Mouse (Mus musculus) central nervous system, embryonic 11.5 days (tissue): ENCODE results near the gene Rad52. TPM values are rescaled to one million over a fixed set of nuclear protein-coding genes. Genes with fewer than 3 reads are reported as not detected.

Source experiments
- polyA plus RNA-seq: library from polyadenylated mRNA; depleted of rRNA; stranded (reverse); fragments of >200 nt; gene quantifications from 2 replicates; pipeline ENCODE4 v1.2.3, GENCODE M21; 2012; rRNA removed

Gene Rad52
- polyA plus RNA-seq, result 36.1 and 48.2 TPM in 2 replicates

GRCm38 (mm10) chr6:119902204-119903080 is at the start of gene Rad52:
Rad52 (plus strand) TSS chr6:119902698.

Other genes with a start within 250 kb of the Rad52 start
- gene Erc1, start 54.5 kb upstream of the Rad52 start, polyA plus RNA-seq, result 21.2 and 23.4 TPM in 2 replicates
- 144 and 160 TPM in 2 replicates for gene Wnk1, start 136.0 kb downstream of the Rad52 start, polyA plus RNA-seq
- not detected in 2 replicates for gene Ninj2, start 190.7 kb downstream of the Rad52 start, polyA plus RNA-seq